Mouse (Mus musculus) forelimb bud, embryonic 11.5 days (tissue): ENCODE measurements around the gene Exog.
A peak's percentile ranks its signal among the peaks of the same experiment; 100 is the strongest.

ENCODE experiments used
- DNase-seq: peaks from one replicate; pipeline ENCODE4 v3.0.0-alpha.2; 2012; ENCODE audit warnings: low read depth, low spot score

Exog gene

DNA sequence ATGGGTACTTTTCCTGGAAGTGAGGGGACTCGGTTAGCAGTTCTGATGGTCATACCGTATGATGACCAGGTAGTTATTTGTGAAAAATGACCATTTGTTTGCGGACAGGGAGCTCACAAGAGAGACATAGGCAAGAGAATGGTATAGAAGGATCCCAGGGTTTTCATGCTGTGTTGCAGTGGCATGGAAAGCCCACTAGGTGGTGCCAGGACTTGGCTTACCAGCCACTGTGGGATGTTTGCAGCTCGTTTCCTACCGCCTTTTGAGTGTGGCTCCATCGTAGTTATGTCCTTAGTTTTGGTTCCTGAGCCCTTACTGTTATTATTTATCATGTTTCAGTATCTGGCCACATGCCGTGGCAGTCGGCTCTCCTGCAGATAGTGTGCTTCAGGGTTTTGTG, 15.7 kb downstream of the Exog start:
- DNase-seq = peak; percentile 56

DNA sequence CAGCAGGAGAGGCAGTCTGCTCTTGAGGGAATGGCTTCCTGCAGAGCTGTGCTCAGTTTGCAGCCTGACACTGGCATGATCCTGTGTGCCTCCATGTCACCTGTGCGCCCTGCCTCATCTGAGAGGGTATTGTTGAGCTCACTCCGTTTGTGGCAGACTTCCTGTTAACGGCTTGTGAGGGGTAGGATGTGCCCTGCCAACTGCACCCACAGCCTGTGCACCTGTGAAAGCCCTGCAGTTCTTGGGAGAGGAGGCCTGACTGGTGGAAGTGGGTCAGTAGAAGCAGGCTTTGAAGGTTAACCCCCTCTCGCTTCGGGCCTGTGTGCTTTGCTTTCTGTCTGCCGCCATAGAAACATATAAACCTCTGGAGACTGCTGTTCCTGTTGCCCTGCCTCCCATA, 20.3 kb downstream of the Exog start:
- DNase-seq = no peak

- DNase-seq = no peak
These were observed 20.9 kb downstream of the Exog start for GRCm38 (mm10) chr9:119465595-119465994.

DNA sequence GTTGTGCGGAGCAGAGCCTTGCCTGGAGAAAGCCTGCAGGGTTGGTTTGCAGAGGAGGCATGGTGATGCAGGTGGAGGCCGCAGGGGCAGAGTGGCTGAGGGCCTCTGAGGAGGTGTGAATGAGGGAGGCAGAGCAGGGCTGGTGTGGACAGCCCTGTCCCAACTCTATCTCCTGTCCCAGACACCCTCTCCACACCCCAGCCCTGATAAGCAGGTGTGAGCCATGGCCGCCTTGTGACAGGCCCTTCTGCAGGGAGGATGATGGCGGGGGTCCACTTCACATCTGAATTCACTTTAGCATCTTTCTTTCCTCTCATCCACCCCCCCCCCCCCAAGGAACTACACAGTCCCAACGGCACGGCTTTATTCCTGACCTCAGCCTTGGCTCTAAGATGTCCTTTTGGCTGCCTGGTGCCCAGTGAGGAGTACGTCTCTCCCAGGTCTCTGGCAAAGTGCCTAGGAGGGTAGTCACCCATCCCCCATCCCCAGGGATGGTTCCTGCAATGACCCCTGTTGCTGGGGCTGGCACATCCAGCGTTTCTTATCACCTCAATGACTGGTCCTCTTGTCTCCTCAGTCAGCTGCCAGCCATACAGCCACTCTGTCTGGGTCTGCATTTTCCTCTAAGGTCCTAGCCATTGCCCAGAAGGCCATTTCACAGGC, 25.1 kb downstream of the Exog start:
- DNase-seq = no peak

GRCm38 (mm10) chr9:119472412-119472918, 27.7 kb downstream of the Exog start:
- no peak for DNase-seq

- DNase-seq = no peak
These were observed 28.3 kb downstream of the Exog start for GRCm38 (mm10) chr9:119473011-119473410.

DNA sequence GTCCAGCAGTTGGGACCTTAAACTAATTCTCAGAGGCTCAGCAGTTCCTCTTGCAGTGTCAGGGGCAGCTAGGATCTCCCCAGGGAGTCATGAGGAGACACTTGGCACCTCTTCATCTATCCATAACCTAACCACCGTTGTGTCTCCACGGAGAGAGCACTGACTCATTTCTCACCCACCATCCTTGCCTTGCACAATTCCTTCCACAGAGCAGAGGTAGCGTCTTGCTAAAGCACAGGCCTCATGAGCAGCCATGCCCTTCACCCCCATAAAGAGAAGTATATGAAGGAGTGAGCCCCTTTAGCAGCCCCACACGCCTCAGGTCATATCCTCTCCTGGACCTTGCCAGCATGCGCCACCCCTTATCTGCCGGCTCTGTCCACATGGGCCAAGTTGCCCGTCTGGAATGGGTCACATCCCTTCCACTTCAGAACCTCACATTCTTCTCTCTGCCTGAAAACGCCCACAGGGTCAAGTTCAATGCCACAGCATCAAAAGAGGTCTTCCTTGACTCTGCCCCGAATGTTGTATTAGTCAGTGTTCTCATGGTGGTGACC, 28.9 kb downstream of the Exog start:
- DNase-seq = no peak

- DNase-seq = no peak
These were observed 30.2 kb downstream of the Exog start for GRCm38 (mm10) chr9:119474717-119475611.

GRCm38 (mm10) chr9:119477754-119478153, 33.0 kb downstream of the Exog start:
- peak; percentile 17 for DNase-seq

GRCm38 (mm10) chr9:119478345-119478744, 33.6 kb downstream of the Exog start:
- DNase-seq = no peak

DNA sequence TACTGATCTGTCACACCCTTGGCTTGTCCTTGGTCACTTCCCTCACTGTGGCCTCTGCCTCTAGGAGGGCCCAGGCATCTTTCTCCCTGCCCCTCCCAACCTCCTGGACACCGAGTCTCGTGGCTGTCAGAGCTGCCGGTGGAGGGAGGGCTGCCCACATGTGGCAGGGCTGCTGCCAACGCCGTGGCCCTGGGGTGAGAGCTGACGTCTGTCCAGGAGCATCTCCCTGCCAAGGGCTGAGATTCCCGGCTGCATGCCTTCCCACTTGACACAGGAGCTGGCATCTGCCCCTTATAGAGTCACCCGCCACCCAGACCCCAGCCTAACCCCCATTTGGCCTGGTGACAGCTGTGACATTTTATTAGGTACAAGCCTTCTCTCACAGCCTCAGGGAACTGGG, 34.6 kb downstream of the Exog start:
- no peak for DNase-seq

- DNase-seq = no peak
These were observed 36.9 kb downstream of the Exog start for GRCm38 (mm10) chr9:119481612-119482011.

DNA sequence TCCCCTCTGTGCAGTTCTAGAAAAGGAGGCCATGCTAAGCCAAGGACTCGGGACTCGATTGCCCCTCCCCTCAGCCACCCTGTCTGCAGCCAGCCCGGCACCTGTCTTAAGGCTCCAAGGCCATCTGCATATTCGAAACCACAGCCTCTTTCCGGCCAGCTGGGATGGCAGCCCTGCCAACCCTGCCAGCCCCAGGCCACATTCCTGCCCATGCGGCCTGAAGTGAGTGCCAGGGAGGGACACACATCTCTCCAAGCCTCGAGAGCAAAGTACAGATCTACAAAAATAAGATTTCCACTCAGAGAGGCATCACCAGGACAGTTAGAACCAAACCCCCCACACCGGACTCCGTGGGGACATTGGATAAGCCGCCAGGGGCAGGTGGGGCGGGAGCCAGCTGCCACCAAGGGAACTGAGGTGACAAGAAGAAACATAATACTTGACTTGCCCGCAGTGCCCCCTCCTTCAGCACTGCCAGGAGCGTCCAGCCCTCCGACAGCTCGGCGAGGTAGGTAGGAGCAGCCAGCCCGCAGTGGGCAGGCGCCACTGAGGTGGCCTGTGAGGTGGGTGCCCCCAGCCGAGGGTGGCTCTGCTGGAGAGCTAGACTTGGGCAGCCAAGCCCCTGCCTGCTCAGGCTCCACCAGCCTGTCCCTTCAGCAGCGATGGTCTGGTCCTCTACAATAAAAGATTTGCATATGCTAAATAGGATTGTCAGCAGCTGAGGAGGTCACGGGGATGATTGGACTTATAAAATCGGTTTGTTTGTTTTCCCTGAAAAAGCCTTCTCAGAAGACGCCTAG, 39.0 kb downstream of the Exog start:
- DNase-seq = no peak

- DNase-seq = no peak
These were observed 39.7 kb downstream of the Exog start for GRCm38 (mm10) chr9:119484420-119484819.

DNA sequence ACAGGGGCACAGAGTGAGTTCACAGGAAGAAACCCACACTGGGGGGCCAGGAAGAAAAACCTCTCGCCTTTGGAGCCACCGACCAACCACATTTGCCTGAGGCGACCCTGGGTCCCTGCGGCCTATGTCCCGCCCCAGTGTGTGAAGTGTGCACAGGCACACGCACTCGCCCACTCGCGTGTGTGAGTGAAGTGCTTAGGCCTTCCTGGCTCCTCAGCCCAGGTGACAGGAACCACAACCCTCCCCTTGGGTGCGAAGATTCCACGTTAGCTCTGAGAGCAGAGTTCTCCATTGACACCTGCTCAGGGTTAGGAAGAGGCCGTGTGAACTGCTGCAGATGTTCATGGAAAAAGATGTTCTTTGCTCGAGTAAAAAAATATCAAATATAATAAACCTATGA, 40.1 kb downstream of the Exog start:
- no peak for DNase-seq

GRCm38 (mm10) chr9:119496354-119496753, 51.6 kb downstream of the Exog start:
- no peak for DNase-seq

GRCm38 (mm10) chr9:119496960-119497359, 52.2 kb downstream of the Exog start:
- DNase-seq = no peak

DNA sequence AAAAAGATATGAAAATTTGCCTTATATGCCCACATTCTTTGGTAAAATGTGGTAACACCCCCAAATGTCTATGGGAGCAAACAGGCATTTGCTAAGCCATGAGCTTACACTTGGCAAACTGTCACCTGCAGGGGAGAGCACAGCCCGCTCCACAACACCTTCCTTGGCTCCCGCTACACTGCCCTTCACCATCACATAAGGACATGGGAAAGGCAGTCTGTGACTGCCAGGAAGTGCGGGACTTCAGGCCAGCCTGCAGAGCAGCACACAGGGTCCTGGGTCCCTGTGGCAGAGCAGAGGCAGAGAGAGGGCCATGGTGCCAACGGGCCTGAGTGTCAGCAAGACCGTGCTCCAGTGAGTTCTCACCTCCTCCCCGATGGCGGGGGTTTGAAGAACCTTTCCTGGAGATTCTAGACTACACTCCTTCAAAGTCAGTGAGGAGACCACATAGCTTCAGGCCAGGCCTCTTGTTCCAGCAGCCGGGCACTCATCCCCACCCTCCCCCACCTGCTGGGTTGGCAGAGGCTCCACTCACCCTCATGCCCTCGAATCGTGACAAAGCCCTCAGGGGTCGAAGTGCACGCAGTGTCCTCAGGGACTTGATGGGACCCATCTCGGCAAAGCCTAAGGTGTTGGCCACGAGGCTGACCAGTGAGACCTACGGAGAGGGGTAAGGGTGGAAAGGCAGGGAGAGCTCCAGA, 53.0 kb downstream of the Exog start:
- DNase-seq = no peak

DNA sequence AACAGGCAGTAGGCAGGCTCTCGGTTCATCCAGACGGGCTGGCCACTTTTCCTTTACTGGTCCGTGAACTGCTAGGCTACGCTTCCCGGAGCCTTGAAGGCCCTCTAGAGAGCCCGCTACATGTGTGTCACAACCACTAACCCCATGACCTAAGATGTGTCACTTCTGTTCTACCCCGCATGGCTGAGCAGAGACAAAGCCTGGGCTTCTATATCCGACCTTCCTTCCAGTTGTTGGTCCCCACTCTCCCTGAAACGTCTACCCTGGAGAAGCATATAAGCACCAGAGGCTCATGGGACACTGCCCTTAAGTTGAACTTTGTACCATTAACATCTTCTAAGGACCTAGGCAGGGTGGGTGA, 53.5 kb downstream of the Exog start:
- no peak for DNase-seq

DNA sequence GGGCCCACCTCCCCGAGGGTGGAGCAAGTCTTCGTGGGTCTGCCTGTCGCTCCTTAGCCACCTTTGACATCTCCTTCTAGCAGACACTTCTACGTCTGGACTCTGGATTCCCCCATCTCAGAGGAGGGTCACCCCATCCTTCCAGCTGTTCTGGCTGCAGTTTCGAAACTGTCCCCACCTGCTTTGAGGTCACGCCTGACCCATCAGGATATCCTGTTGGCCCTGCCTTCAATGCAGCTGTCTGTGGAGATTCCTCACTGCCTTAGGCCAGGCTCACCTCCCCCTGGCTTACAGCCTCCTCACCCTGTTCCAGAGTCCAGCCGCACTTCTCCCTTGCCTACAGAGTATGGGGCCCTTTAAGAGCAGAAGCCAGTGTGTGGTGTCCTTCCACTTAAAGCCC, 54.1 kb downstream of the Exog start:
- no peak for DNase-seq

DNA sequence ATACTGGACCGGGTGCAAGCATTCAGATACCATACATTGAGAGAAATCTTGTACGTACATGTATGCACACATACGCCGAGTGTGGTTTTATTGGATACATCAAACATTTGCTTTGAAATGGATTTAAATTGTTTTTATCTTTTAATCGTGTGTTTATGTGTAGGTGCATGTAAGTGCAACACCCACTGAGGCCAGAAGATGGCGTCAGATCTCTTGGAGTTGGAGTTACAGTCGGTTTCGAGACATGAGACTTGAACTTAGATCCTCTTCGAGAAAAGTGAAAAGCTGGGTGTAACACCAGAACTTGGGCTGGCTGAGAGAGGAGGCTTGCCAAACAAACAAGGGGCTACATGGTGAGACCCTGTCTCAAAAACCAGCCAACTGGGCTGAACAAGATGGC, 58.9 kb downstream of the Exog start:
- DNase-seq = no peak
